Mouse (Mus musculus) gastrocnemius, postnatal 14 days (tissue): ENCODE results near the gene Nr1d1. TPM values are rescaled to one million over a fixed set of nuclear protein-coding genes. Genes with fewer than 3 reads are reported as not detected.
A peak's percentile ranks its signal among the peaks of the same experiment; 100 is the strongest.

Experiments used
- DNase-seq: peaks from one replicate; pipeline ENCODE4 v3.0.0; 2021; ENCODE audit warnings: mixed read lengths
- intact Hi-C: fragments of 180-260 bp; cut with DNase I; formaldehyde crosslinking; loops from one replicate; pipeline ENCODE4 v1.15.1; 2025; ENCODE audit warnings: low total_unique reads
- long read RNA-seq, 2 experiments: library from polyadenylated mRNA; stranded (forward); transcript quantifications; one replicate each; pipeline ENCODE4 v2.0.0; 2021
- total RNA-seq, 2 experiments: library from RNA; stranded (reverse); gene quantifications; 2 replicates each; pipeline ENCODE4 v1.2.3; 2021

Nr1d1 gene
- 10 to 100 TPM; 27.3 to 64.6 TPM for total RNA-seq
- long read RNA-seq, experiment 1, transcript Nr1d1-201 (8 exons, 2,721 nt): major isoform, 9 of 23 reads
- long read RNA-seq, experiment 1, partial matches to known transcripts: 14 of 23 reads
- long read RNA-seq, experiment 1, other reads (novel, unspliced or antisense): 0 of 23 reads
- long read RNA-seq, experiment 2, transcript Nr1d1-201 (8 exons, 2,721 nt): major isoform, 8 of 21 reads
- long read RNA-seq, experiment 2, partial matches to known transcripts: 10 of 21 reads
- long read RNA-seq, experiment 2, other reads (novel, unspliced or antisense): 3 of 21 reads

- DNase-seq: no peak
- intact Hi-C loops: no loop called here
Measured at GRCm38 (mm10) chr11:98774582-98775347, at the start of gene Nr1d1. TSS of gene Nr1d1 (minus strand) at chr11:98775333.

GRCm38 (mm10) chr11:98820968-98821367 is 45.8 kb upstream of the Nr1d1 start:
- intact Hi-C loops: no loop called here
- DNase-seq: no peak

- DNase-seq: no peak
- intact Hi-C loops: no loop called here
Measured at GRCm38 (mm10) chr11:98816706-98817239, 41.6 kb upstream of the Nr1d1 start.

GRCm38 (mm10) chr11:98810686-98811085 is 35.6 kb upstream of the Nr1d1 start:
- DNase-seq: no peak
- intact Hi-C loops: no loop called here

GRCm38 (mm10) chr11:98809457-98810290 is 34.5 kb upstream of the Nr1d1 start:
- intact Hi-C loops: no loop called here
- peak; percentile 99 for DNase-seq

GRCm38 (mm10) chr11:98808417-98808816 is 33.3 kb upstream of the Nr1d1 start:
- DNase-seq: no peak
- intact Hi-C loops: no loop called here

- no peak for DNase-seq
- intact Hi-C loops: no loop called here
Measured at GRCm38 (mm10) chr11:98804605-98805004, 29.5 kb upstream of the Nr1d1 start, which contains the start of gene Casc3. TSS of gene Casc3 (plus strand) at chr11:98804905.

GRCm38 (mm10) chr11:98797909-98798308 is 22.8 kb upstream of the Nr1d1 start:
- DNase-seq: no peak
- intact Hi-C loops: no loop called here

- DNase-seq: no peak
Measured at GRCm38 (mm10) chr11:98797306-98797705, 22.2 kb upstream of the Nr1d1 start.

GRCm38 (mm10) chr11:98796515-98797216 is 21.5 kb upstream of the Nr1d1 start:
- DNase-seq: peak; percentile 72
- intact Hi-C loops: no loop called here

More at GRCm38 (mm10) chr11:98797306-98797705, 22.2 kb upstream of the Nr1d1 start:
- intact Hi-C loops: no loop called here

GRCm38 (mm10) chr11:98795714-98796514 is 20.8 kb upstream of the Nr1d1 start:
- intact Hi-C loops: no loop called here
- peak; percentile 58 for DNase-seq

GRCm38 (mm10) chr11:98795015-98795713 is 20.0 kb upstream of the Nr1d1 start, which contains the start of gene Msl1:
TSS of gene Msl1 (plus strand) at chr11:98795516.
- DNase-seq: peak; percentile 91
- intact Hi-C loops: no loop called here

GRCm38 (mm10) chr11:98794469-98795014 is 19.4 kb upstream of the Nr1d1 start:
- DNase-seq: peak; percentile 80
- intact Hi-C loops: no loop called here

- no peak for DNase-seq
- intact Hi-C loops: no loop called here
Measured at GRCm38 (mm10) chr11:98792081-98792480, 16.9 kb upstream of the Nr1d1 start.

GRCm38 (mm10) chr11:98791448-98791847 is 16.3 kb upstream of the Nr1d1 start:
- DNase-seq: no peak
- intact Hi-C loops: no loop called here

- intact Hi-C loops: no loop called here
- DNase-seq: no peak
Measured at GRCm38 (mm10) chr11:98790631-98791205, 15.6 kb upstream of the Nr1d1 start.

GRCm38 (mm10) chr11:98789824-98790223 is 14.7 kb upstream of the Nr1d1 start:
- intact Hi-C loops: loop anchor here (5.0 kb wide), 1 partner anchor 93 kb away; no protein-coding TSS in a partner anchor
- no peak for DNase-seq
